Mouse (Mus musculus) liver, adult 2 months (tissue): ENCODE measurements around the gene Vezf1.

Experiments
- CTCF ChIP-seq: fragments of 200-500 bp; IDR thresholded peaks from 2 replicates; pipeline ENCODE4 v1.5.1; 2011; ENCODE audit warnings: low read depth, low read length, control low read depth
- POLR2A ChIP-seq: fragments of 200-500 bp; IDR thresholded peaks from 2 replicates; pipeline ENCODE4 v1.6.1; 2011; ENCODE audit warnings: low read length, control low read depth; ENCODE audit not compliant: insufficient read depth; ENCODE audit errors: extremely low read depth

DNA sequence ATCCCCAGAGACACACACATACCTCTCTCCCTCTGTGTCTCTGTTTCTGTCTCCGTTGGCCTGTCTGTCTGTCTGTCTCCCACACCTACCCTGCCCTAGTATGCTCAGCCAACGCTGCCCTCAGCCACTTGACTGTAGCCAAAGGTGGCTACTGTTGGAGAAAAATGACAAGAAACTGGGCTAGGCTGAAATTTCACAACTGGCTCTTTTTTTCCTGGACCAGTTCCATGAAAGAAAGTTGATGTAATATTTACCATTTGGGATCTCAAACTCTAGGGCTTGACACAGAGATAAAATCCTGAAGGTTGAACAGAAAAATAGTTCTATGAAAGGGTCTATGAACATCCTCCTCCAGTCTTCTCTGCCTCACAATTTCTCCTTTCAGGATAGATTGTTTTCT lies 37.2 kb upstream of the Vezf1 start:
- TF ChIP-seq POLR2A (no peak), CTCF (no peak)
